ENCODE assay signal across 11 mouse cellular contexts in genomic region chr4:141514179-141514641, GRCm38 (mm10). TPM values are rescaled to one million over a fixed set of nuclear protein-coding genes. Genes with fewer than 3 reads are reported as not detected.
A peak's percentile ranks its signal among the peaks of the same experiment; 100 is the strongest.
DNase-seq lines count a peak whose midpoint lies in the region; ATAC-seq and TF ChIP-seq lines count a peak whose summit lies in the region.
"Had no signal": no experiment of that assay in that cellular context is flagged by ENCODE, and none has a peak within 500 bp of the region (broad histone marks: within the 10 kb centered on the region; RNA-seq: fewer than 3 reads in every experiment).

No protein-coding gene starts in this region.

- intact Hi-C loops in heart, adult 2 months (cut with DNase I), result no loop called here
- intact Hi-C loops in left cerebral cortex, postnatal 36 days (cut with DNase I), result no loop called here

- 21% methylated on average over 12 of the region's 12 CpGs for WGBS in heart, adult 2 months
- WGBS in lung, embryonic 15.5 days, result 22% methylated on average over 12 of the region's 12 CpGs

- peak; percentile 90 for ATAC-seq in lung, embryonic 15.5 days (ENCODE audit: borderline replicate concordance, extremely low read depth, low FRiP score, low TSS enrichment)
- no peak for ATAC-seq in megakaryocyte, adult 5-6 weeks (ENCODE audit: poor library complexity, severe bottlenecking)

- no peak for TF ChIP-seq EP300 in heart, adult 2 months (IDR thresholded peaks at IDR 0.05; ENCODE audit: insufficient read depth, low read depth, low read length)

- H3K4me3 ChIP-seq in heart, adult 2 months, result no peak overlapping the region
- no peak overlapping the region for H3K4me3 ChIP-seq in lung, embryonic 15.5 days
- H3K4me3 ChIP-seq: left cerebral cortex, adult 2 months had no signal

- peaks cover 11% of the 10 kb centered on the region for H3K79me2 ChIP-seq in heart, adult 2 months (replicated peaks; ENCODE audit: control insufficient read depth, insufficient read depth, low read length)

- no peaks in the 10 kb centered on the region for H3K27me3 ChIP-seq in heart, adult 2 months (ENCODE audit: control insufficient read depth, insufficient read depth, low read length)
- no peaks in the 10 kb centered on the region for H3K27me3 ChIP-seq in lung, embryonic 15.5 days

- peak overlapping the region; percentile 7; the same call in 1 of the 2 replicates for H3K27ac ChIP-seq in heart, adult 2 months
- peak overlapping the region; percentile 71 for H3K27ac ChIP-seq in lung, embryonic 15.5 days
- H3K27ac ChIP-seq: left cerebral cortex, adult 2 months had no signal

- peaks cover 16% of the 10 kb centered on the region for H3K4me1 ChIP-seq in heart, adult 2 months (ENCODE audit: control insufficient read depth, insufficient read depth, low read length)
- H3K4me1 ChIP-seq in lung, embryonic 15.5 days, result peaks cover 25% of the 10 kb centered on the region

- H3K4me2 ChIP-seq in lung, embryonic 15.5 days, result no peak overlapping the region

- H3K36me3 ChIP-seq in heart, adult 2 months (ENCODE audit: control insufficient read depth, insufficient read depth, low read length), result peaks cover 5% of the 10 kb centered on the region
- peaks cover 20% of the 10 kb centered on the region; the same call in 1 of the 2 replicates for H3K36me3 ChIP-seq in lung, embryonic 15.5 days

- no peaks in the 10 kb centered on the region for H3K9me3 ChIP-seq in lung, embryonic 15.5 days

- TF ChIP-seq POLR2A in heart, adult 2 months (IDR thresholded peaks at IDR 0.05; ENCODE audit: insufficient read depth, low read depth, low read length), result no peak

- TF ChIP-seq CTCF in heart, adult 2 months (IDR thresholded peaks at IDR 0.05), result no peak

- no peak for DNase-seq in heart, adult 2 months
- no peak for DNase-seq in heart, postnatal 4 days
- DNase-seq in adipocyte (ENCODE audit: low spot score), result peak; percentile 18
- DNase-seq in kidney, adult 9 months, result peak; percentile 85
- DNase-seq in left cerebral cortex, postnatal 36 days (ENCODE audit: low spot score in 2 of 2), result no peak
- no peak for DNase-seq in cerebellum, adult 11-12 months
- DNase-seq: embryo, embryonic 11 days; gastrocnemius, postnatal 36 days had no signal

- H3K9ac ChIP-seq in heart, adult 2 months (ENCODE audit: low read depth, low read length), result no peak overlapping the region
- 0 out of 2 replicates have a peak overlapping the region, but pooled peaks have one; percentile 1 for H3K9ac ChIP-seq in lung, embryonic 15.5 days

RNA-seq across cellular contexts. Expression of gene Spen, which starts 24.2 kb away (rescaled TPM):
- 10 to 100 TPM; 28.0 to 28.9 TPM for total RNA-seq in heart, adult 2 months (2021)
- 10.7 and 11.5 TPM in 2 replicates for polyA plus RNA-seq in heart, adult 2 months (2012; rRNA removed)
- 10 to 100 TPM; 33.7 to 34.9 TPM for total RNA-seq in heart, postnatal 4 days (2021)
- 9.1 and 10.3 TPM in 2 replicates for polyA plus RNA-seq in lung, embryonic 15.5 days (2015; fragmentation: Nextera tagmentation; extraction: Ambion mirVana)
- 10 to 100 TPM; 50.8 to 72.8 TPM for total RNA-seq in left cerebral cortex, postnatal 36 days (2021)
- 30.4 and 34.2 TPM in 2 replicates for total RNA-seq in megakaryocyte, adult 5-6 weeks (2015)
- 28.7 and 39.3 TPM in 2 replicates for total RNA-seq in megakaryocyte, adult 5-6 weeks (2017)

Comparison
In these comparisons a context has a peak if more than half of its experiments do, and no peak if none do; other contexts are left out.
1. DNase-seq: peak in adipocyte (single experiment) and kidney, adult 9 months (single experiment); none in heart, adult 2 months (0 of 2), heart, postnatal 4 days (single experiment), left cerebral cortex, postnatal 36 days (0 of 2) and cerebellum, adult 11-12 months (single experiment).